Mouse (Mus musculus) adrenal gland, adult 18-20 months (tissue): Measurements from ENCODE around the gene Gm8165. TPM values are rescaled to one million over a fixed set of nuclear protein-coding genes. Genes with fewer than 3 reads are reported as not detected.
"Not testable (repeated sequence)": the region's sequence is repeated elsewhere in the genome, so short reads cannot be mapped to it uniquely, and the experiment has no call there.

Experiments used
- DNase-seq, 2 experiments: peaks; one replicate each; pipeline ENCODE4 v3.0.0; 2021 to 2022; ENCODE audit warnings: low spot score in 2 of 2
- long read RNA-seq, 2 experiments: library from polyadenylated mRNA; stranded (forward); transcript quantifications; one replicate each; pipeline ENCODE4 v2.0.0; 2021
- total RNA-seq, 2 experiments: library from RNA; stranded (reverse); gene quantifications; 1 replicate in 1 of 2; 2 replicates in 1 of 2; pipeline ENCODE4 v1.2.3; 2021

Gm8165 gene
- total RNA-seq, result not detected
- long read RNA-seq, experiment 1, result 0 reads
- long read RNA-seq, experiment 2, result 0 reads

- DNase-seq, result not testable (repeated sequence)
Observed at GRCm38 (mm10) chr14:43677099-43677498, at the start of gene Gm8165. Gene Gm8165, minus strand, starts transcription at chr14:43677199.

- not testable (repeated sequence) for DNase-seq
Observed at GRCm38 (mm10) chr14:43697621-43698020, 20.6 kb upstream of the Gm8165 start, which contains the start of gene Gm7324. Gene Gm7324, plus strand, starts transcription at chr14:43697828.

Other genes with a start within 250 kb of the Gm8165 start
- gene Gm5799, start 133.6 kb downstream of the Gm8165 start, total RNA-seq, result under 1 TPM in 1 of 2 experiments, not detected in 1; 0.38 TPM
- not detected for gene Gm17654, start 98.1 kb downstream of the Gm8165 start, total RNA-seq
- gene Gm10375, start 69.2 kb downstream of the Gm8165 start, total RNA-seq, result not detected
- 1 to 10 TPM; 1.3 to 1.5 TPM for gene Gm7324, start 20.6 kb upstream of the Gm8165 start, total RNA-seq
- gene Gm16506, start 50.3 kb upstream of the Gm8165 start, total RNA-seq, result not detected
- gene Gm6526, start 70.7 kb upstream of the Gm8165 start, total RNA-seq, result not detected
- not detected for gene Gm8180, start 107.5 kb upstream of the Gm8165 start, total RNA-seq
- gene Ear1, start 198.3 kb upstream of the Gm8165 start, total RNA-seq, result not detected
- gene Ear10, start 246.4 kb upstream of the Gm8165 start, total RNA-seq, result not detected
- gene Gm8113, start 248.2 kb upstream of the Gm8165 start, total RNA-seq, result 1 to 10 TPM in 1 of 2 experiments, under 1 TPM in 1; 0.48 to 2.1 TPM